ENCODE assay signal across 9 mouse cellular contexts in the genomic region with DNA sequence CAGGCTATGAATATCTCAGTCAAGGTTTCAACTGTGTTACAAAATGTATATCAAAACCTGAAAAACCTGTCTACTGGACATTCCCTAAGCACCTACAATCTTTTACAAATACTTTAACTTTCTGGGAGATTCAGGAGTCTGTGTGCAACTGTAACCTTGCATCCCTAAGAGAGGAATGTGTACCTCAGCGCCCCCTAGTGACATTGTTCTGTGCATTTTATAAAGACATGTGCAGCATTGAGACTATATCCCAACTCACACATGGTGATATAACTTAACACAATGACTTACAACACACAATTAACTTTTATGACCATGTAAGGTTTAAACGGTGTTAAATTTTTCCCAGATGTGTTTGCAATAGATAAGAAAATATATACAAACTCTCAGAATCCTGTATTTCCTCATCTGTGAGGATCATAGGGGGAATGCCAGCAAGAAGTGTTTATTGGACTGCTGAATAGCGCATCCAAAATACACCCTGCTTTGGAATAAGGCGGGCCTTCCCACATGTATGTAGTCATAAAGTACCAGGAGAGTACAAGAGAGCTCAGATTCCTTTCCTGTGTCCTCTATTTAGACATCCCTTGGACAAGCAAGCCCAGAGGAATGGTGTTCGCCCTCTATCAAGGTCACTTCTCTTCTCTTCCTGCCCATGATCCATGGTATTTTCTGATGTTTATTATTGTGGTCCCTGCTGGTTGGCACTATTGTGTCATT. TPM values are rescaled to one million over a fixed set of nuclear protein-coding genes. Genes with fewer than 3 reads are reported as not detected.
DNase-seq lines count a peak whose midpoint lies in the region; ATAC-seq and TF ChIP-seq lines count a peak whose summit lies in the region.
"Had no signal": no experiment of that assay in that cellular context is flagged by ENCODE, and none has a peak within 500 bp of the region (broad histone marks: within the 10 kb centered on the region; RNA-seq: fewer than 3 reads in every experiment).

No protein-coding gene starts in this region.

- no peak overlapping the region for H3K4me3 ChIP-seq in layer of hippocampus, adult 2 months
- H3K4me3 ChIP-seq: stomach, embryonic 15.5 days had no signal

- DNase-seq in heart, adult 18-20 months, result peak; percentile 15 to 59
- no peak for DNase-seq in heart, postnatal 25 days (ENCODE audit: low spot score)
- DNase-seq in thymus, postnatal 0 days (ENCODE audit: low spot score), result peak; percentile 10
- no peak for DNase-seq in thymus, postnatal 25 days
- DNase-seq in embryo, embryonic 10 days (ENCODE audit: low spot score), result peak; percentile 78
- peak; percentile 32 to 63 for DNase-seq in layer of hippocampus, adult 2 months (ENCODE audit: low spot score in 2 of 2)
- peak; percentile 13 for DNase-seq in retina, postnatal 7 days (ENCODE audit: low read depth, low spot score)

- no peak for ATAC-seq in megakaryocyte, adult 5-6 weeks (ENCODE audit: poor library complexity, severe bottlenecking)

- H3K27ac ChIP-seq in layer of hippocampus, adult 2 months, result no peak overlapping the region
- H3K27ac ChIP-seq: stomach, embryonic 15.5 days had no signal

- intact Hi-C loops in heart, postnatal 25 days (cut with DNase I), result loop anchor here (2.0 kb wide), 1 partner anchor 123 kb away; no protein-coding TSS in a partner anchor

- peak; percentile 80 for TF ChIP-seq CTCF in layer of hippocampus, adult 2 months (conservative IDR thresholded peaks at IDR 0.05)

RNA-seq across cellular contexts. Expression of gene Myh4, which starts 2.0 kb away (rescaled TPM):
- total RNA-seq in heart, adult 18-20 months (2021), result not detected
- total RNA-seq in heart, postnatal 25 days (2021), result under 1 TPM in 1 of 2 experiments, not detected in 1; 0.03 TPM
- polyA plus RNA-seq in thymus, postnatal 0 days (2015; fragmentation: Nextera tagmentation; extraction: Ambion mirVana), result 0.31 and 0.40 TPM in 2 replicates
- under 1 TPM; 0.07 to 0.15 TPM for total RNA-seq in layer of hippocampus, adult 2 months (2021)
- not detected in 2 replicates for total RNA-seq in megakaryocyte, adult 5-6 weeks (2015)
- total RNA-seq in megakaryocyte, adult 5-6 weeks (2017), result not detected in 2 replicates
- polyA plus RNA-seq: stomach, embryonic 15.5 days had no signal

RNA-seq across cellular contexts. Expression of gene Myh1, which starts 35.9 kb away (rescaled TPM):
- total RNA-seq in heart, adult 18-20 months (2021), result not detected
- not detected for total RNA-seq in heart, postnatal 25 days (2021)
- polyA plus RNA-seq in thymus, postnatal 0 days (2015; fragmentation: Nextera tagmentation; extraction: Ambion mirVana), result 0.33 and 0.41 TPM in 2 replicates
- under 1 TPM; 0.17 to 0.20 TPM for total RNA-seq in layer of hippocampus, adult 2 months (2021)
- total RNA-seq in megakaryocyte, adult 5-6 weeks (2015), result not detected in 2 replicates
- total RNA-seq in megakaryocyte, adult 5-6 weeks (2017), result not detected in 2 replicates

RNA-seq across cellular contexts. Expression of gene Myh8, which starts 41.1 kb away (rescaled TPM):
- under 1 TPM in 1 of 2 experiments, not detected in 1; 0.05 TPM for total RNA-seq in heart, adult 18-20 months (2021)
- under 1 TPM in 1 of 2 experiments, not detected in 1; 0.05 TPM for total RNA-seq in heart, postnatal 25 days (2021)
- 0.46 and 0.81 TPM in 2 replicates for polyA plus RNA-seq in thymus, postnatal 0 days (2015; fragmentation: Nextera tagmentation; extraction: Ambion mirVana)
- 1 to 10 TPM; 1.3 to 1.4 TPM for total RNA-seq in layer of hippocampus, adult 2 months (2021)
- not detected in 2 replicates for total RNA-seq in megakaryocyte, adult 5-6 weeks (2015)
- total RNA-seq in megakaryocyte, adult 5-6 weeks (2017), result not detected in 2 replicates

Comparison
In these comparisons a context has a peak if more than half of its experiments do, and no peak if none do; other contexts are left out.
1. DNase-seq: peak in heart, adult 18-20 months (2 of 2), thymus, postnatal 0 days (single experiment), embryo, embryonic 10 days (single experiment), layer of hippocampus, adult 2 months (2 of 2) and retina, postnatal 7 days (single experiment); none in heart, postnatal 25 days (single experiment) and thymus, postnatal 25 days (single experiment).